Mouse (Mus musculus) c-Kit-positive CD71-positive TER-119-negative erythroid progenitor cells, embryonic 14.5 days (primary cell): ENCODE results near the gene Tmem265.

Experiments
- DNase-seq: peaks from one replicate; pipeline ENCODE4 v3.0.0-alpha.2; 2013; ENCODE audit warnings: low read depth

Gene Tmem265

GRCm38 (mm10) chr7:127561340-127561858, at the start of gene Tmem265:
Tmem265 (plus strand) TSS chr7:127561390.
- no peak for DNase-seq

DNA sequence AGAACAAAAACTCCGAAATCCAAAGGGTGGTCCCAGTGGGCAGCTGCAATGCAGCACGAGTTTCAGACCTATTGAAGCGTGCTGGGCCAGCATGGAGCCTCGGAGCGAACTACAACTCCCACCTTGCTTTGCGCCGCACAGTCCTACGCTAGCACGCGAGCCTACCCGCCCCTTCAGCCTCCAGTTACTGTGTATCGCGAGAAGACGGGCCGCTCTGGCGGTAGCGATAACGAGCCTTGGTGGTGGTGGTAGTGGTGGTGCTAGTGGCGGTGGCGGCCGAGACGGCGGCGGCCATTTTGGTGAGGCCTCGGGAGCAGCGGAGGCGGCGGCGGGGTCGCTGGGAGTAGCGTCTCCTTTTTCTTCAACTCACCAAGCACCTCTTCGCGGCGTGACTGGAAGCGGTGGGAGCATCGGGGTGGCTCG, 49.4 kb upstream of the Tmem265 start, which contains the start of gene Srcap:
Gene Srcap, plus strand, starts transcription at position 176 of the 423 bp plus-strand sequence.
- DNase-seq, result peak; percentile 95

DNA sequence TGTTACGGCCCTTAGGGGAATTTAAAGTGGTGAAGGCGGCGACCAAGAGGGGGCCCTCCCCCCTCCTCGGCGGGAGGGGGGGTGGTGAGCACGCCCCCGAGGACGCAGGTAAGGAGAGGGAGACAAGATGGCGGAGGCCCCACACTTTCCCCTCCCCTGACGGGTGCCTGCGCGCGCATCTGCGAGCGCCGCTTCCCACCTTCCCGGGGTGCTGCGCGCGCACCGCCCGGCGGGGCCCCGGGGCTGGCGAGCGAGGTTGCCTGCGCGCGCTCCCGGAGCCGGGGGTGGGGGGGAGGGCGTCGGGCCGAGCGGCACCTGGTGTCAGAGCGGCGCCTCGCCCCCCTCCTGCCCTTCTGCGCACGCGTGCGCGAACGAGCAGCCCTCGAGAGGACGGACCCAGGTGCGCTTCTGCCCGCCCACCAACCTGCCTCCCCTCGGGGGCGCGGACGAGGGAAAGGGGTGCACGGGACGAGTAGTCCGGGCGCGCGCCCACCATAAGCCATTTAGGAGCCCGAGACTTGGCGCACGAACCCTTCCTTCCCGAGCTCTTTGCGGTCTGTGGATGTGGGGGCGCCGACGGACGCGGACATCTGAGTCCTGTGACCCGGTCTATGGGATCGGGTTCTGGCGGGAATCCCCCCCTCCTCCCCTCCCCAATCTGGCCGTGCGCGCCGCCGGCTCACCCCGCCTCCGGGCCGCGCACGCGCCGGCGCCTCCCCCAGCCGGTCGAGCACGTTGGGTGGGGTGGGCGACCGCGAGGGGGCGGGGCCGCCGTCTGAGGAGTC, 48.8 kb upstream of the Tmem265 start:
- DNase-seq, result peak; percentile 86

DNA sequence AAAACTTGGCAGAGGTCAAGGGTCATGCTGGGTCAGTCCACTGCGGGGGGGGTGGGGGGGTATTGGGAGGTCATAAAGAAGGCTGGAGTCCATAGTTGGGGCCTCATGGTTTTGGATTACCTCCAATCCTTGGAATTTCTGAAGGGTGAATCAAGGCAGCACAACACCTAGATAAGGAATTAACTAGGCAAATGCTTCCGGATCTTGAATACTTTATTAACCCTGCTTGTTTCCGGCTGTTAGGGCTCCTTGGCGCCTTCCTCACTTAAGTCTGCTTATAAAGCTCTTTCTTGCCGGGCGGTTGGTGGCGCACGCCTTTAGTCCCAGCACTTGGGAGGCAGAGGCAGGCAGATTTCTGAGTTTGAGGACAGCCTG, 48.2 kb upstream of the Tmem265 start:
- DNase-seq, result no peak

GRCm38 (mm10) chr7:127513781-127514180, 47.4 kb upstream of the Tmem265 start:
- no peak for DNase-seq

- DNase-seq, result no peak
Observed at GRCm38 (mm10) chr7:127515846-127516245, 45.3 kb upstream of the Tmem265 start.

GRCm38 (mm10) chr7:127516344-127516743, 44.8 kb upstream of the Tmem265 start:
- DNase-seq, result no peak

DNA sequence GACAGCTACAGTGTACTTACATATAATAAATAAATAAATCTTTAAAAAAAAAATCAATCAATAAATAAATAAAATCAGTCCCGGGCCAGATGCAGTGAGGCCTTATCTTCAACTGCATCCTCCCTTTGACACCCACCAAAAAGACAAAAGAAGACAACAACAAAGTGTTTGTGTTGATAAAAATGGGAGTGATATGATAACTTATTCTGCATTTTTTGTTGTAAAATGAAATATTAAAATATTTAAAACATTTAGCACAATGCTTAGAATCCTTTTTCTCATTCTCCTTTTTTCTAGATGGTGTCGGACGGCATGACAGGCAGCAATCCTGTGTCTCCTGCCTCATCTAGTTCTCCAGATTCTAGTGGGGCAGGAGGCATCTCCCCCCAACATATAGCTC, 41.9 kb upstream of the Tmem265 start, which contains the start of gene Gm42715:
Gene Gm42715, plus strand, starts transcription at position 301 of the 400 bp plus-strand sequence.
- no peak for DNase-seq

DNA sequence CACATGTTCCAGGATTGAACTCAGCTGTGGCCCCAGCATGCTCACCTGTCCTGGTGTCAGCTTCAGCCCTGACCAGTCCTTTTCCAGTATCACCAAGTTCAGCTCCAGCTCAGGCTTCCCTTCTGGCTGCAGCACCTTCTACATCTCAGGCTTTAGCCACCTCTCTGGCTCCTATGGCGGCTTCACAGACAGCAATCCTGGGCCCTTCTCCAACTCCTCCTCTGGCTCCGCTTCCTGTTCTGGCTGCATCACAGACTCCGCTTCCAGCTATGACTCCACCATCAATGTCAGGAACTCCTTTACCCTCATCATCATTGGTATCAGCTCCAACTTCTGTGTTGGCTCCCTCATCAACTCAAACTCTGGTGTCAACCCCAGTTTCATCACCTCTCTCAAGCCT, 19.5 kb upstream of the Tmem265 start:
- no peak for DNase-seq

- DNase-seq, result no peak
Observed at GRCm38 (mm10) chr7:127549116-127549835, 11.9 kb upstream of the Tmem265 start.

DNA sequence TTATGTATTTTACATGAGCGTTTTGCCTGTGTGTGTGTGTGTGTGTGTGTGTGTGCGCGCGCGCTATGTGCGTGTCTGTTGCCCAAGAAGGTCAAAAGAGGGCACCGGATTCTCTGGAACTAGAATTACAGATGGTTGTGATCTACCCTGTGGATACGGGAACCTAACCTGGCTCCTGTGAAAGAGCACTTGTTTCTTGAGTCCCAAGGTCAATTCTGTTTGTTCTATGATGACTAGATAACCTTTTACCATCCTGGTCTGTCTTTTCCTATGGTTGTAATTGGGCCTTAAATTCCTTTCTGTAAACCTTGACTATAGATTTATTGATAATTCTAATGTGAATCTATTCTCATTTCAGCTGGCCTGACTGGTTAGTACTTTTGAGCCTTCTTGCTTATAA, 9.6 kb upstream of the Tmem265 start:
- DNase-seq, result no peak

GRCm38 (mm10) chr7:127560580-127560979, 610 bp upstream of the Tmem265 start:
- DNase-seq, result no peak

- DNase-seq, result no peak
Observed at GRCm38 (mm10) chr7:127564381-127565150, 3.4 kb downstream of the Tmem265 start.

DNA sequence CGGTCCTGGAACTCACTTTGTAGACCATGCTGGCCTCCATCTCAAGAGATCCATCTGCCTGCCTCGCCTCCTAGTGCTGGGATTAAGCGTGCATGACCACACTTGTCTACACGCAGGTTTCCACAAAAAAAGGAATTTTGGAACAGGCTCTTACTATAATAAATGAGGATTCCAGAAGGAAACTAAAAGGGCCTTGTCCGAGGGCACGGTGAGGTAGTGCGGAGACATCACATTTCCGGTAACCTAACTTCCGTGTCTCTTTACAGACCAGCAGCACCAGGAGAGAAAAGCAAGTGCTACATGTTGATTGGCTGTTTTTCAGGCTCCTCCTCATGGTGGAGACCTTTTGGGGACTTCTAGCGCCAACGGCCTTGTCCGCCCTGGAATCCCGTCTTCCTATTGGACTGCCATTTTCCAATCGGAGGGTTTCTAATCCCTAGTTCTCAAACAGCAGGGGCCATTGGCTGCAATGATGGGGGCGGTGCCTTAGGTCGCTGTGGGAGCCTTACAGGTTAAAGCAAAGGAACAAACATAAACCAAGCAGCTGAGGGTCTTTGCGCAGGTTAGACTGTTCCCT, 11.8 kb downstream of the Tmem265 start, which contains the start of gene Phkg2:
Gene Phkg2, plus strand, starts transcription at position 446 of the 577 bp plus-strand sequence.
- peak; percentile 97 for DNase-seq

GRCm38 (mm10) chr7:127573503-127574008, 12.4 kb downstream of the Tmem265 start:
- peak; percentile 15 for DNase-seq

DNA sequence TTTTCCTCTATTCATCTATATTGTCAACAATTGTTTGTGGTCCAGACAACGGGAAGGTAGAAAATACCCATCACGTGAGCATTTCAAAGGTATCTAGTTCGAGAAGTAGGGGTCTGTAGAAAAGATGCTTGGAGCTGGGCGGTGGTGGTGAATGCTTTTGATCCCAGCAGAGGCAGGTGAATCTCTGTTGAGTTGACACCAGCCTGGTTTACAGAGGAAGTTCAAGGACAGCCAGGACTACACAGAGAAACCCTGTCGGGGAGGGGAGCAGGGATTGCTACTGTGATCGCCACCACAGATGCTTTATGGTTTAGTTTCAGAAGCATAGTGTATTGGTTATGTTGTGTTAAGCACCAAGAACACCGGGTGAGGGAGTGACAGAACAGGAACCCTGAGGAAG, 12.9 kb downstream of the Tmem265 start:
- DNase-seq, result no peak

DNA sequence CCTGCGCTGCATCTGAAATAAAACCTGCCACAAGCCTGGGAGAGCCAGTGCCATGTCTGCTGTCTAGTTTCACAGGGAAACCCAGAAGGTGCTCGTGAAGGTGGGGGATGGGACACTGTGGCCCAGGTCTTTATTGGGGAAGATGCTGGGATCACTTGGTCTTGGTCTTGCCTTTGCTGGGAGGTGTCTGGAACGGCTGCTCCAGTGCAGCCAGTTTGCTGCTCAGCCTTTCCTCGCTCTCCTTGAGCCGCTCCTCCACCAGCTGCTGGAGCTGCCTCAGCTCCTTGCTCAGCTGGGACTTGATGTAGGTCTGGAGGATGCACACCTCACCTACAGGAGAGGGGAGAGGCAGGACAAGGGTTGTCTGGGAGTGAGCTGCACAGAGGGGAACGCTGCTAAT, 22.1 kb downstream of the Tmem265 start:
- DNase-seq, result no peak

DNA sequence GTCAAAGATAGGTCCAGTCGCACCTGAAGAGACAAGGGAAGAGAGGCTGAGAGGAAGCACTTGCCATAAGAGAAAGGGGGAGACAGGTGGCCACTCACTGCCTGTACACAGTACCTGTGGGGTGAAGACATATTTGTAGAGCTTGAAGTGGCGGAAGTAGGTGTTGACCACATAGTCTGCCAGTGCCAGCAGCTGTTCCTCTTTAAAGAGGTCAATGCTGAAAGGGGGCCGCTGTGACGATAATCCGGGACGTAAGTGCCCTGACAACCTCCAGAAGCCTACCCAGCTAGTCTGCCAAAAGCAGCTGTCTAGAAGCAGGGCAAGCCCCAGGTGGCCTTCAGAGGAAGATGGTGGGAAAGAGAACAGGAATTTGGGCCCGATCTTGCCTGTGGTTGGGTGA, 23.8 kb downstream of the Tmem265 start:
- DNase-seq, result no peak

- peak; percentile 51 for DNase-seq
Observed at GRCm38 (mm10) chr7:127586149-127586548, 25.0 kb downstream of the Tmem265 start.

GRCm38 (mm10) chr7:127587196-127587595, 26.0 kb downstream of the Tmem265 start:
- DNase-seq, result no peak
